Mouse (Mus musculus): Measurements from ENCODE around the gene Dapk2. TPM values are rescaled to one million over a fixed set of nuclear protein-coding genes. Genes with fewer than 3 reads are reported as not detected.

Gene Dapk2
- polyA plus RNA-seq, 1 experiment from 2014 or later, result 3.5 TPM

- 75% methylated on average over 6 of the region's 6 CpGs for WGBS
- Histone ChIP-seq H3K27me3 (ENCODE audit: insufficient read depth, poor library complexity, severe bottlenecking) (no peaks in the 10 kb centered on the region), H3K9me3 (no peaks in the 10 kb centered on the region), H3K36me3 (no peaks in the 10 kb centered on the region), H3K4me3 (no peak overlapping the region), H3K4me1 (replicated peaks) (peaks cover 19% of the 10 kb centered on the region), H3K27ac (peak overlapping the region; percentile 77)
- no peak for DNase-seq (ENCODE audit: low spot score)
These were observed 137.6 kb downstream of the Dapk2 start for GRCm38 (mm10) chr9:66295577-66296120.

DNA sequence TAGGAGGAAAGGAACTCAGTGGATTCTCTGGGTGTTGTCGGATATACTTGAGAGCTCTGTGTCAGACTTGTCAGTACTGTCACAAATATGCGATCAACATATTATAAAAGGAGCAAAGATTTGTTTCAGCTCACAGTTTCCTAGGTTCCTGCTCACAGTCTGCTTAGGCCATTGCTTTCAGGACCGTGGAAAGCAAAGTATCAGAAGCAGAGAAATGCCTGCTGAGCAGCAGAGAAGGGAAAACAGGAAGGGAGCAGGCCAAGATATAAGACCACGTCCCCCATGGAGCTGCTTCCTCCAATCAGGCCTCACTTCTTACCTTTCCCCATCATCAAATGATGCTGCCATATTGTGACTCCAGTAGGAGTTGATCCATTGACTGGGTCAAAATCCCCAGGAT, 140.8 kb downstream of the Dapk2 start:
- Histone ChIP-seq H3K4me1 (replicated peaks) (peaks cover 19% of the 10 kb centered on the region), H3K27me3 (ENCODE audit: insufficient read depth, poor library complexity, severe bottlenecking) (no peaks in the 10 kb centered on the region), H3K4me3 (no peak overlapping the region), H3K36me3 (no peaks in the 10 kb centered on the region), H3K27ac (no peak overlapping the region), H3K9me3 (no peaks in the 10 kb centered on the region)
- no peak for DNase-seq (ENCODE audit: low spot score)
- 86% methylated on average over 4 of the region's 4 CpGs for WGBS

GRCm38 (mm10) chr9:66300448-66301027, 142.5 kb downstream of the Dapk2 start:
- Histone ChIP-seq H3K9me3 (no peaks in the 10 kb centered on the region), H3K27me3 (ENCODE audit: insufficient read depth, poor library complexity, severe bottlenecking) (no peaks in the 10 kb centered on the region), H3K36me3 (no peaks in the 10 kb centered on the region), H3K27ac (no peak overlapping the region), H3K4me1 (replicated peaks) (peaks cover 9% of the 10 kb centered on the region), H3K4me3 (no peak overlapping the region)
- 81% methylated on average over 2 of the region's 2 CpGs for WGBS
- DNase-seq (ENCODE audit: low spot score), result no peak

DNA sequence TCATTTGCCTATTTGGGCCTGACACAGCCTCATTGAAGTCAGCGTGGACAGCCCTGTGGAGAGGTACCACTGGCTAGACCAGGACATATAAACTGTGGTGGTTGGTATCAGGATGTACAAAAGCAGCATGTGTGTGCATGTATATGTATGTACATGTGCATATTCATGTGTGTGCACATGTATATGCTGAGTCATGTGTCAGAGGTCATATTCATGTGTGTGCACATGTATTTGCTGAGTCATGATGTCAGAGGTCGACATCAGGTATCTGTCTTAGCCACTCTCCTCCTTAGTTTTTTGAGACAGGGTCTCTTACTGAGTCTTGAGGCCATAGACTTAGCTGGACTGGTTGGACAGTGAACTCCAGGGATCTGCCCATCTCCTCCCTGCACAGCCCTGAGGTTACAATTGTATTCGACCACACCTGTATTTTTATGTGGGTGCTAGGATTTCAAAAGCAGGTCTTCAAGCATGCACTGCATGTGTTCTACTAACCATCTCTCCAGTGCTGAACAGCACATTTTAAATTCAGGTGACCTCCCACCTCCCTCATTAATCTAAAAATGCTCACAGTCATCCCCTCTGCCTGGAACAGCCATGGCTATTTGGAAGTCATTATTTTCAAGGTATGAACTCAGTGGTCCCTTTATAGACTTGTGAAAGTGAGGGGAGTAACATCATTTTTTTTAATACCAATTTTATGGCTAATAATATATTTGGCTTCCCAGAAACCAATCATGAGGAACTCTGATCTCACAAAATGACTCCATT, 146.5 kb downstream of the Dapk2 start:
- H3K4me1 ChIP-seq (replicated peaks), result peaks cover 7% of the 10 kb centered on the region
- no peak overlapping the region for H3K27ac ChIP-seq
- H3K4me3 ChIP-seq, result no peak overlapping the region
- H3K27me3 ChIP-seq (ENCODE audit: insufficient read depth, poor library complexity, severe bottlenecking), result no peaks in the 10 kb centered on the region
- no peaks in the 10 kb centered on the region for H3K36me3 ChIP-seq
- WGBS, result 83% methylated on average over 3 of the region's 3 CpGs
- DNase-seq (ENCODE audit: low spot score), result no peak
- H3K9me3 ChIP-seq, result no peaks in the 10 kb centered on the region

GRCm38 (mm10) chr9:66305121-66306112, 147.4 kb downstream of the Dapk2 start:
- peak; percentile 7 for DNase-seq (ENCODE audit: low spot score)
- Histone ChIP-seq H3K27me3 (ENCODE audit: insufficient read depth, poor library complexity, severe bottlenecking) (no peaks in the 10 kb centered on the region), H3K4me1 (replicated peaks) (peaks cover 7% of the 10 kb centered on the region), H3K36me3 (no peaks in the 10 kb centered on the region), H3K27ac (0 out of 2 replicates have a peak overlapping the region, but pooled peaks have one; percentile 12), H3K9me3 (no peaks in the 10 kb centered on the region), H3K4me3 (peak overlapping the region; percentile 9; the same call in 1 of the 2 replicates)
- 64% methylated on average over 25 of the region's 25 CpGs for WGBS

DNA sequence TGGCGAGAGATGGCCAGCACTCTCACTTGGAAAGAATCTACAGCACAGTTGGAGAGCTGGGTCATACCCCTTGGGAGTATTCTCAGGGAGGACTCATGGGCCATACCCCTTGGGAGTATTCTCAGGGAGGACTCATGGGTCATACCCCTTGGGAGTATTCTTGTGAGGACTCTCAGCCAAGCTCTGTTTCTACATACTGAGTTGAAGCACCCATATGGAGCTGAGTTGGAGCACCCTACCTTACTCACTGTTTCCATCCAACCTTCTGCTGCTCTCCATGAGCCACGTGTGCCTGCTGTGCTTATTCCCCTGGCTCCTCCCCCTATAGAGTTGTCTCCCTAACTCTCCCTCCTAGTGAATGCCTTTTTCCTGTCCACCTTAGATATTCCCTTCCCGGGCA, 148.4 kb downstream of the Dapk2 start:
- Histone ChIP-seq H3K27ac (no peak overlapping the region), H3K4me3 (no peak overlapping the region), H3K4me1 (replicated peaks) (peaks cover 7% of the 10 kb centered on the region), H3K9me3 (no peaks in the 10 kb centered on the region), H3K36me3 (no peaks in the 10 kb centered on the region), H3K27me3 (ENCODE audit: insufficient read depth, poor library complexity, severe bottlenecking) (no peaks in the 10 kb centered on the region)
- 80% methylated on average over 3 of the region's 3 CpGs for WGBS
- no peak for DNase-seq (ENCODE audit: low spot score)

DNA sequence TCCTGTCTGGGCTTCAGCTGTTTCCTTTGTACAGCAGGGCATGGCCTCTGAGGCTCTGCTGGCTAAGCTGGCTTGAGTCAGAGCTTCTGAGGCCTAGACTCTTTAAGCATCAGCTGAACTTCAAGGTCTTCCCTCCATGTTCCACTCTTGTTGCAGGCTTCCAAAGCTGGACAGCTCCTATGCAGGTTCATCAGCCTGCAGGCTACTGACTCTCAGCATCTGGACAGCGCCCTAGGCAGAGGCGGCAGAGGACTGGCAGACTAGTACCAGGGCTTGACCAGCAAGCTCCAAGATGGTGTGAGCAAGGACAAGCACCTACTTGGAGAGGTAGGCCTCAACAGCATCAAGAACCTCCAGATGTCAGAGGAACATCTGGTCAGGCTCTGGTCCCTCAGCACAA, 149.3 kb downstream of the Dapk2 start:
- WGBS, result 33% methylated on average over 2 of the region's 2 CpGs
- Histone ChIP-seq H3K9me3 (no peaks in the 10 kb centered on the region), H3K4me1 (replicated peaks) (peaks cover 7% of the 10 kb centered on the region), H3K27ac (no peak overlapping the region), H3K4me3 (no peak overlapping the region), H3K36me3 (no peaks in the 10 kb centered on the region), H3K27me3 (ENCODE audit: insufficient read depth, poor library complexity, severe bottlenecking) (no peaks in the 10 kb centered on the region)
- peak; percentile 70 for DNase-seq (ENCODE audit: low spot score)

- DNase-seq (ENCODE audit: low spot score), result no peak
- Histone ChIP-seq H3K4me1 (replicated peaks) (peaks cover 7% of the 10 kb centered on the region), H3K9me3 (no peaks in the 10 kb centered on the region), H3K36me3 (no peaks in the 10 kb centered on the region), H3K27ac (no peak overlapping the region), H3K27me3 (ENCODE audit: insufficient read depth, poor library complexity, severe bottlenecking) (no peaks in the 10 kb centered on the region), H3K4me3 (no peak overlapping the region)
- WGBS, result 87% methylated on average over 4 of the region's 4 CpGs
These were observed 150.7 kb downstream of the Dapk2 start for GRCm38 (mm10) chr9:66308741-66309140.

DNA sequence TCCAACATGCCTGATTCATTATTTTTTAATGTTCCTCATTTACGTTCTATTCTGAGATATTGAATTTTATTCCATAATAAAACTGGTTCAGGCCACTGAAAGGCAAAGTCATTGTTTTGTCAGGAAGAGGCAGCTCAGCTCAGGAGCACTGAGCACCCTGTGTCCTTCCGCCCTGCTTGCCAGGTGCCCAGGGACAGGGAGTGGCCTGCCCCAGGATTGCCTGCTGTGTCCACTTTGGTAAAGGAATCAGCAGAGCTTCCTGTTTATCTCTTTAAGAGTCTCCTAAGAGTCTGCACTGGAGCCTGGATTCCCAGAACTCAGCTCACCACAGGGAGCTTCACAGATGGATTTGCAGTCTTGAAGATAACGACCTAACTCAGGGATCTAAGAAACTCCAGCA, 153.4 kb downstream of the Dapk2 start:
- no peak for DNase-seq (ENCODE audit: low spot score)
- no peak overlapping the region for H3K27ac ChIP-seq
- no peak overlapping the region for H3K4me3 ChIP-seq
- H3K27me3 ChIP-seq (ENCODE audit: insufficient read depth, poor library complexity, severe bottlenecking), result no peaks in the 10 kb centered on the region
- no peaks in the 10 kb centered on the region for H3K4me1 ChIP-seq (replicated peaks)
- H3K9me3 ChIP-seq, result no peaks in the 10 kb centered on the region
- H3K36me3 ChIP-seq, result no peaks in the 10 kb centered on the region
- WGBS, result 42% methylated on average over 3 of the region's 3 CpGs

DNA sequence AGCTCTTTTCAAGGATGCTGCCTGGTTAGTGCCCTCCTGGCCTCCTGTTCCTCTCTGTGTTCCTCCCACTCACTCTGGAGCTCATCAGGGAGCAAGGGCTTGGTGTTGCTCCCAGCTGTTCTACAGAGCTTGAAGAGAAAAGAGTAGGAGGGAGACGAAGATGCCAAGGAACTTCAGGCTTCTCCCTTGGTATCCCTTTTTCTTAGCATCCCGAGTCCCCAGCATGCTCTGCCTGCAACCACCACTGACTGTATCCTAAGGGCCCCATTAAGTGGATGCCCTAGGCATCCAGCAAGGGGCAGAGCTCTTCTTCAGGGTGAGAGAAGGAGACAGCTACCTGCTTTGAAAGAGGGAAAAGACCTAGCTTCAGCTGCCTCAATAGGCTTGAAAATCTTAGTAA, 158.6 kb downstream of the Dapk2 start:
- WGBS, result 81% methylated on average over 2 of the region's 2 CpGs
- Histone ChIP-seq H3K27me3 (ENCODE audit: insufficient read depth, poor library complexity, severe bottlenecking) (no peaks in the 10 kb centered on the region), H3K9me3 (no peaks in the 10 kb centered on the region), H3K4me3 (no peak overlapping the region), H3K27ac (no peak overlapping the region), H3K36me3 (no peaks in the 10 kb centered on the region), H3K4me1 (replicated peaks) (no peaks in the 10 kb centered on the region)
- no peak for DNase-seq (ENCODE audit: low spot score)

Data from hindbrain, embryonic 10.5 days (tissue).